Mouse (Mus musculus): Measurements from ENCODE around the gene Fez2. TPM values are rescaled to one million over a fixed set of nuclear protein-coding genes. Genes with fewer than 3 reads are reported as not detected.

Gene Fez2
- total RNA-seq, 2 experiments from 2014 or later = 76.5 to 91.8 TPM

- no peak for DNase-seq
Observed at GRCm38 (mm10) chr17:78408386-78408785, 9.6 kb downstream of the Fez2 start.

- peak in 1 of 2 experiments; percentile 78 for DNase-seq
Observed at GRCm38 (mm10) chr17:78407581-78407980, 10.4 kb downstream of the Fez2 start.

- peak in 1 of 2 experiments; percentile 49 for DNase-seq
Observed at GRCm38 (mm10) chr17:78406854-78407253, 11.1 kb downstream of the Fez2 start.

- DNase-seq = no peak
Observed at GRCm38 (mm10) chr17:78405336-78405735, 12.6 kb downstream of the Fez2 start.

- DNase-seq = no peak
Observed at GRCm38 (mm10) chr17:78403804-78404203, 14.1 kb downstream of the Fez2 start.

- DNase-seq = no peak
Observed at GRCm38 (mm10) chr17:78403229-78403628, 14.7 kb downstream of the Fez2 start.

GRCm38 (mm10) chr17:78402174-78402573, 15.8 kb downstream of the Fez2 start:
- DNase-seq = no peak

- no peak for DNase-seq
Observed at GRCm38 (mm10) chr17:78401713-78402112, 16.2 kb downstream of the Fez2 start.

- no peak for DNase-seq
Observed at GRCm38 (mm10) chr17:78401311-78401710, 16.6 kb downstream of the Fez2 start.

- peak in 1 of 2 experiments; percentile 57 for DNase-seq
Observed at GRCm38 (mm10) chr17:78400130-78400840, 17.7 kb downstream of the Fez2 start.

GRCm38 (mm10) chr17:78392401-78393087, 25.4 kb downstream of the Fez2 start:
- no peak for DNase-seq

GRCm38 (mm10) chr17:78389573-78389972, 28.4 kb downstream of the Fez2 start:
- DNase-seq = no peak

GRCm38 (mm10) chr17:78388101-78388847, 29.7 kb downstream of the Fez2 start:
- DNase-seq = no peak

GRCm38 (mm10) chr17:78387665-78388064, 30.3 kb downstream of the Fez2 start:
- DNase-seq = no peak

- no peak for DNase-seq
Observed at GRCm38 (mm10) chr17:78382321-78382720, 35.6 kb downstream of the Fez2 start.

- no peak for DNase-seq
Observed at GRCm38 (mm10) chr17:78379730-78380245, 38.2 kb downstream of the Fez2 start.

GRCm38 (mm10) chr17:78379079-78379729, 38.7 kb downstream of the Fez2 start:
- DNase-seq = no peak

- DNase-seq = no peak
Observed at GRCm38 (mm10) chr17:78376587-78376986, 41.4 kb downstream of the Fez2 start.

- no peak for DNase-seq
Observed at GRCm38 (mm10) chr17:78374756-78375155, 43.2 kb downstream of the Fez2 start.

- no peak for DNase-seq
Observed at GRCm38 (mm10) chr17:78373849-78374248, 44.1 kb downstream of the Fez2 start.

- no peak for DNase-seq
Observed at GRCm38 (mm10) chr17:78373174-78373573, 44.8 kb downstream of the Fez2 start.

GRCm38 (mm10) chr17:78370445-78370844, 47.5 kb downstream of the Fez2 start:
- no peak for DNase-seq

All from heart, adult 18-20 months (tissue).